Mouse (Mus musculus) cerebellum, adult 2 months (tissue): ENCODE results near the gene Pde5a.

Experiments
- CTCF ChIP-seq: fragments of 200-500 bp; IDR thresholded peaks from 2 replicates; pipeline ENCODE4 v1.5.1; 2011; ENCODE audit warnings: low read depth, mild to moderate bottlenecking, control low read depth, low read length, moderate library complexity, borderline replicate concordance; ENCODE audit not compliant: insufficient read depth
- POLR2A ChIP-seq: fragments of 200-500 bp; IDR thresholded peaks from 2 replicates; pipeline ENCODE4 v1.6.1; 2011; ENCODE audit warnings: low read length, control low read depth, borderline replicate concordance; ENCODE audit not compliant: insufficient read depth

DNA sequence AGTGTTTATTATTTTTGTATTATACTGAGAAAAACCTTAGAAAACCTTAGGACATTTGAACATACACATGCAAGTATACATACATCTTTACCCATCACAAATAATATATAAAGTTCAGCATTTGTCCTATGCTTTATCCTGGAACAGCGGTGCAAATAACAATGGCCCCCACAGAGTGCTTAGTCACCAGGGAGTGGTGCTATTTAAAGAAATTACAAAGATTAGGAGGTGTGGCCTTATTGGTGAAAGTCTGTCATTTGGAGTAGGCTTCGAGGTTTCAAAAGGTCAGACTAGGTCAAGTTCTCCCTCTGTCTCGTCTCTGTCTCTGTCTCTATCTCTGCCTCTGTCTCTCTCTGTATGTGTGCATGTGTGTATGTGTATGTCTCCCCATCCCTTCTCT, 32.9 kb upstream of the Pde5a start:
- no peak for TF ChIP-seq POLR2A
- TF ChIP-seq CTCF = no peak
